Mouse (Mus musculus) MEL (cell line): Measurements from ENCODE around the gene Ptk7. TPM values are rescaled to one million over a fixed set of nuclear protein-coding genes. Genes with fewer than 3 reads are reported as not detected.

Experiments
- DNase-seq: peaks from one replicate; pipeline ENCODE4 v3.0.0; 2011; ENCODE audit warnings: low read depth, low spot score
- H3K27ac ChIP-seq: 2 replicates; pipeline ENCODE4 v1.5.1; 2012; ENCODE audit warnings: low read depth, mild to moderate bottlenecking, control low read depth, low read length, moderate library complexity; ENCODE audit not compliant: control insufficient read depth
- H3K27me3 ChIP-seq, 2 experiments: fragments of 150-350 bp in 1 of 2; sonication (generic) in 1 of 2; 2 replicates each; pipeline ENCODE4 v1.6.1; 2012; ENCODE audit warnings: low read length in 2 of 2, mild to moderate bottlenecking in 2 of 2, improper control_type of control experiment in 1 of 2, moderate library complexity in 1 of 2; ENCODE audit not compliant: insufficient read depth in 2 of 2, control insufficient read depth in 1 of 2
- H3K36me3 ChIP-seq, 2 experiments: 2 replicates each; pipeline ENCODE4 v1.6.1; 2012 to 2014; ENCODE audit warnings: low read length in 2 of 2, improper control_type of control experiment in 1 of 2, inconsistent platforms in 1 of 2, mild to moderate bottlenecking in 1 of 2; ENCODE audit not compliant: insufficient read depth in 2 of 2, control insufficient read depth in 1 of 2
- H3K4me1 ChIP-seq, 2 experiments: fragments of 150-350 bp in 1 of 2; sonication (generic) in 1 of 2; 2 replicates each; pipeline ENCODE4 v1.6.1; 2012; ENCODE audit warnings: low read length in 2 of 2, improper control_type of control experiment in 1 of 2, mild to moderate bottlenecking in 1 of 2; ENCODE audit not compliant: insufficient read depth in 2 of 2, control insufficient read depth in 1 of 2
- H3K4me3 ChIP-seq, 2 experiments: fragments of 150-350 bp in 1 of 2; sonication (generic) in 1 of 2; 2 replicates each; pipeline ENCODE4 v1.5.1; 2012; ENCODE audit warnings: low read depth in 2 of 2, low read length in 2 of 2, mild to moderate bottlenecking in 2 of 2, moderate library complexity in 2 of 2, control low read depth in 1 of 2, improper control_type of control experiment in 1 of 2; ENCODE audit not compliant: control insufficient read depth in 1 of 2, insufficient read depth in 1 of 2
- H3K79me2 ChIP-seq: 2 replicates; pipeline ENCODE4 v1.6.1; 2012; ENCODE audit warnings: mild to moderate bottlenecking, low read length, moderate library complexity; ENCODE audit not compliant: control insufficient read depth, poor library complexity, insufficient read depth
- H3K9ac ChIP-seq: 2 replicates; pipeline ENCODE4 v1.6.1; 2012; ENCODE audit warnings: low read depth, mild to moderate bottlenecking, control low read depth, low read length, moderate library complexity; ENCODE audit not compliant: control insufficient read depth, poor library complexity, severe bottlenecking
- H3K9me3 ChIP-seq: fragments of 150-350 bp; sonication (generic); replicated peaks from 2 replicates; pipeline ENCODE4 v1.6.1; 2012; ENCODE audit warnings: mild to moderate bottlenecking, low read length, improper control_type of control experiment, moderate library complexity; ENCODE audit not compliant: insufficient read depth
- BHLHE40 ChIP-seq: IDR thresholded peaks from 2 replicates; pipeline ENCODE4 v1.6.1; 2012; ENCODE audit warnings: low read depth, mild to moderate bottlenecking, inconsistent platforms, low read length, improper control_type of control experiment, borderline replicate concordance
- CHD1 ChIP-seq: IDR thresholded peaks from 2 replicates; pipeline ENCODE4 v1.6.1; 2012; ENCODE audit warnings: low read depth, mild to moderate bottlenecking, inconsistent platforms, low read length, improper control_type of control experiment
- CHD2 ChIP-seq: IDR thresholded peaks from 2 replicates; pipeline ENCODE4 v1.6.1; 2011; ENCODE audit warnings: low read length, improper control_type of control experiment
- E2F4 ChIP-seq: IDR thresholded peaks from 2 replicates; pipeline ENCODE4 v1.6.1; 2011; ENCODE audit warnings: low read depth, low read length, improper control_type of control experiment, borderline replicate concordance
- ELF1 ChIP-seq: IDR thresholded peaks from 2 replicates; pipeline ENCODE4 v1.6.1; 2014; ENCODE audit warnings: low read depth, mild to moderate bottlenecking, inconsistent platforms, low read length, improper control_type of control experiment, moderate library complexity
- EP300 ChIP-seq, 2 experiments: IDR thresholded peaks; 2 replicates each; pipeline ENCODE4 v1.6.1; 2011; ENCODE audit warnings: improper control_type of control experiment in 2 of 2, low read length in 2 of 2, low read depth in 1 of 2, mild to moderate bottlenecking in 1 of 2
- ETS1 ChIP-seq: IDR thresholded peaks from 2 replicates; pipeline ENCODE4 v1.6.1; 2012; ENCODE audit warnings: low read depth, mild to moderate bottlenecking, inconsistent platforms, low read length, improper control_type of control experiment, moderate library complexity
- GABPA ChIP-seq: IDR thresholded peaks from 2 replicates; pipeline ENCODE4 v1.6.1; 2012; ENCODE audit warnings: low read depth, mild to moderate bottlenecking, inconsistent platforms, low read length, improper control_type of control experiment, moderate library complexity
- GATA1 ChIP-seq: IDR thresholded peaks from 2 replicates; pipeline ENCODE4 v1.6.1; 2011; ENCODE audit warnings: low read depth, low read length, improper control_type of control experiment
- HCFC1 ChIP-seq: IDR thresholded peaks from 2 replicates; pipeline ENCODE4 v1.6.1; 2012; ENCODE audit warnings: low read depth, mild to moderate bottlenecking, inconsistent platforms, low read length, improper control_type of control experiment, moderate library complexity
- JUND ChIP-seq: IDR thresholded peaks from 2 replicates; pipeline ENCODE4 v1.6.1; 2011; ENCODE audit warnings: low read depth, mild to moderate bottlenecking, improper control_type of control experiment, low read length
- KAT2A ChIP-seq: conservative IDR thresholded peaks from 2 replicates; pipeline ENCODE4 v1.6.1; 2012; ENCODE audit warnings: low read depth, low read length, improper control_type of control experiment, inconsistent platforms
- MAFK ChIP-seq: IDR thresholded peaks from 2 replicates; pipeline ENCODE4 v1.6.1; 2011; ENCODE audit warnings: low read depth, mild to moderate bottlenecking, low read length, improper control_type of control experiment, borderline replicate concordance
- MAX ChIP-seq: IDR thresholded peaks from 2 replicates; pipeline ENCODE4 v1.6.1; 2011; ENCODE audit warnings: low read length, improper control_type of control experiment
- MEF2A ChIP-seq: IDR thresholded peaks from 2 replicates; pipeline ENCODE4 v1.6.1; 2014; ENCODE audit warnings: low read depth, mild to moderate bottlenecking, inconsistent platforms, low read length, improper control_type of control experiment; ENCODE audit not compliant: poor library complexity, insufficient replicate concordance, severe bottlenecking; ENCODE audit errors: extremely low read depth
- MXI1 ChIP-seq: IDR thresholded peaks from 2 replicates; pipeline ENCODE4 v1.6.1; 2011; ENCODE audit warnings: mild to moderate bottlenecking, low read depth, low read length, improper control_type of control experiment
- MYB ChIP-seq: IDR thresholded peaks from 2 replicates; pipeline ENCODE4 v1.6.1; 2011; ENCODE audit warnings: mild to moderate bottlenecking, low read depth, low read length, improper control_type of control experiment
- MYC ChIP-seq: IDR thresholded peaks from 2 replicates; pipeline ENCODE4 v1.6.1; 2011; ENCODE audit warnings: low read depth, mild to moderate bottlenecking, low read length, improper control_type of control experiment, moderate library complexity
- NELFE ChIP-seq: IDR thresholded peaks from 2 replicates; pipeline ENCODE4 v1.6.1; 2011; ENCODE audit warnings: low read depth, low read length, improper control_type of control experiment
- NRF1 ChIP-seq: IDR thresholded peaks from 2 replicates; pipeline ENCODE4 v1.6.1; 2014; ENCODE audit warnings: low read depth, mild to moderate bottlenecking, inconsistent platforms, low read length, improper control_type of control experiment, moderate library complexity; ENCODE audit not compliant: poor library complexity, insufficient read depth, severe bottlenecking
- POLR2A ChIP-seq, 2 experiments: IDR thresholded peaks; 2 replicates each; pipeline ENCODE4 v1.6.1; 2011 to 2012; ENCODE audit warnings: low read length in 2 of 2, mild to moderate bottlenecking in 2 of 2, control low read depth in 1 of 2, improper control_type of control experiment in 1 of 2, low read depth in 1 of 2, moderate library complexity in 1 of 2; ENCODE audit not compliant: control insufficient read depth in 1 of 2, insufficient read depth in 1 of 2, poor library complexity in 1 of 2
- POLR2AphosphoS2 ChIP-seq: IDR thresholded peaks from 2 replicates; pipeline ENCODE4 v1.6.1; 2011; ENCODE audit warnings: low read length, improper control_type of control experiment
- POLR2AphosphoS5 ChIP-seq: IDR thresholded peaks from 2 replicates; pipeline ENCODE4 v1.6.1; 2012; ENCODE audit warnings: low read depth, borderline replicate concordance, mild to moderate bottlenecking, inconsistent platforms, low read length, moderate library complexity, mixed read lengths
- RAD21 ChIP-seq: IDR thresholded peaks from 2 replicates; pipeline ENCODE4 v1.6.1; 2011; ENCODE audit warnings: mild to moderate bottlenecking, low read depth, low read length, improper control_type of control experiment
- RCOR1 ChIP-seq: IDR thresholded peaks from 2 replicates; pipeline ENCODE4 v1.6.1; 2012; ENCODE audit warnings: low read depth, mild to moderate bottlenecking, inconsistent platforms, low read length, improper control_type of control experiment
- SIN3A ChIP-seq: IDR thresholded peaks from 2 replicates; pipeline ENCODE4 v1.6.1; 2012; ENCODE audit warnings: low read length, improper control_type of control experiment, inconsistent platforms
- SMC3 ChIP-seq: IDR thresholded peaks from 2 replicates; pipeline ENCODE4 v1.6.1; 2011; ENCODE audit warnings: low read depth, low read length, improper control_type of control experiment
- TAL1 ChIP-seq: IDR thresholded peaks from 2 replicates; pipeline ENCODE4 v1.6.1; 2012; ENCODE audit warnings: mild to moderate bottlenecking, inconsistent platforms, low read length, moderate library complexity, mixed read lengths
- TBP ChIP-seq: IDR thresholded peaks from 2 replicates; pipeline ENCODE4 v1.8.0; 2011; ENCODE audit warnings: low read depth, low read length, improper control_type of control experiment
- TCF12 ChIP-seq: IDR thresholded peaks from 2 replicates; pipeline ENCODE4 v1.6.1; 2014; ENCODE audit warnings: low read depth, mild to moderate bottlenecking, inconsistent platforms, low read length, improper control_type of control experiment, moderate library complexity
- USF1 ChIP-seq: IDR thresholded peaks from 2 replicates; pipeline ENCODE4 v1.6.1; 2014; ENCODE audit warnings: low read depth, mild to moderate bottlenecking, inconsistent platforms, low read length, improper control_type of control experiment, moderate library complexity
- USF2 ChIP-seq, 2 experiments: IDR thresholded peaks; 2 replicates each; pipeline ENCODE4 v1.6.1; 2011 to 2012; ENCODE audit warnings: improper control_type of control experiment in 2 of 2, low read length in 2 of 2, borderline replicate concordance in 1 of 2, inconsistent platforms in 1 of 2, low read depth in 1 of 2, mild to moderate bottlenecking in 1 of 2; ENCODE audit not compliant: insufficient read depth in 1 of 2
- ZC3H11A ChIP-seq: IDR thresholded peaks from 2 replicates; pipeline ENCODE4 v1.6.1; 2012; ENCODE audit warnings: low read depth, mild to moderate bottlenecking, inconsistent platforms, low read length, improper control_type of control experiment
- ZKSCAN1 ChIP-seq: IDR thresholded peaks from 2 replicates; pipeline ENCODE4 v1.6.1; 2012; ENCODE audit warnings: low read depth, mild to moderate bottlenecking, inconsistent platforms, low read length, improper control_type of control experiment, moderate library complexity
- ZNF384 ChIP-seq: IDR thresholded peaks from 2 replicates; pipeline ENCODE4 v1.6.1; 2012; ENCODE audit warnings: low read depth, mild to moderate bottlenecking, inconsistent platforms, low read length, improper control_type of control experiment
- polyA plus RNA-seq, 2 experiments: library from polyadenylated mRNA; stranded (reverse) in 1 of 2; unstranded in 1 of 2; fragments of >175 nt in 1 of 2; fragments of >200 nt in 1 of 2; gene quantifications; 2 replicates each; pipeline versions ENCODE4 v1.2.1 to v1.2.4; 2012; ENCODE audit warnings: low replicate concordance in 2 of 2, low read depth in 1 of 2; ENCODE audit not compliant: insufficient read length in 2 of 2, insufficient read depth in 1 of 2, missing spikeins in 1 of 2
- total RNA-seq: library from RNA; depleted of rRNA; stranded (reverse); fragments of 300-350 nt; gene quantifications from 2 replicates; pipeline ENCODE4 v1.2.3, GENCODE M21; 2012

The Ptk7 gene
- total and polyA plus RNA-seq, 3 experiments = 0.04 to 0.10 TPM; not detected in 1

- peak; percentile 99 for DNase-seq
- peaks cover 0 to 8% of the 10 kb centered on the region in 2 experiments; a peak in 2 of 4 replicates for H3K4me1 ChIP-seq
- no peaks in the 10 kb centered on the region for H3K27me3 ChIP-seq
- H3K27ac ChIP-seq = peak within 1 kb of the TSS; percentile 73
- H3K36me3 ChIP-seq = peaks cover 0 to 7% of the 10 kb centered on the region in 2 experiments; a peak in 2 of 4 replicates
- H3K4me3 ChIP-seq = peak within 1 kb of the TSS; percentile 88 to 98
- H3K9ac ChIP-seq = peak within 1 kb of the TSS; percentile 96
- H3K79me2 ChIP-seq = peaks cover 10% of the 10 kb centered on the region
- H3K9me3 ChIP-seq = no peaks in the 10 kb centered on the region
- TF ChIP-seq GABPA (peak; percentile 77), POLR2A (IDR thresholded peaks at IDR 0.05; ENCODE audit: control insufficient read depth in 1 of 2, insufficient read depth in 1 of 2, low read depth in 1 of 2, low read length in 2 of 2, poor library complexity in 1 of 2) (peak in 1 of 2 experiments; percentile 97; a peak in 2 of 4 replicates), TBP (peak; percentile 51; the same call in 1 of the 2 replicates), MEF2A (0 out of 2 replicates have a peak, but pooled peaks have one; percentile 36), ELF1 (peak; percentile 73), TAL1 (no peak), MAFK (no peak), USF1 (peak; percentile 95), RCOR1 (no peak), ZNF384 (peak; percentile 15; the same call in 1 of the 2 replicates), E2F4 (no peak), NELFE (peak; percentile 97), GATA1 (no peak), ZC3H11A (0 out of 2 replicates have a peak, but pooled peaks have one; percentile 40), TCF12 (peak; percentile 59; the same call in 1 of the 2 replicates), RAD21 (no peak), POLR2AphosphoS5 (no peak), JUND (no peak), BHLHE40 (peak; percentile 37; the same call in 1 of the 2 replicates), ETS1 (peak; percentile 53; the same call in 1 of the 2 replicates), CHD2 (0 out of 2 replicates have a peak, but pooled peaks have one; percentile 12), CHD1 (no peak), MAX (peak; percentile 90), USF2 (IDR thresholded peaks at IDR 0.05; ENCODE audit: borderline replicate concordance in 1 of 2, insufficient read depth in 1 of 2, low read depth in 1 of 2, low read length in 2 of 2) (peak; percentile 83 to 93), ZKSCAN1 (no peak), EP300 (IDR thresholded peaks at IDR 0.05; ENCODE audit: low read depth in 1 of 2, low read length in 2 of 2) (no peak; a peak in 1 of 4 replicates), KAT2A (peak; percentile 70), SIN3A (peak; percentile 99), MYB (no peak), POLR2AphosphoS2 (peak; percentile 97; the same call in 1 of the 2 replicates), HCFC1 (peak; percentile 95), SMC3 (no peak), MYC (no peak), NRF1 (peak; percentile 48; the same call in 1 of the 2 replicates), MXI1 (peak; percentile 95)
These were observed 16.4 kb upstream of the Ptk7 start, which contains the start of the genes Klc4 and Mrpl2 for GRCm38 (mm10) chr17:46645561-46646321. Gene Klc4, minus strand, starts transcription at chr17:46646022. Gene Mrpl2, plus strand, starts transcription at chr17:46646229.
